Mouse (Mus musculus) midbrain, embryonic 10.5 days (tissue): Measurements from ENCODE around the gene Tmcc2. TPM values are rescaled to one million over a fixed set of nuclear protein-coding genes. Genes with fewer than 3 reads are reported as not detected.

ENCODE experiments used
- DNase-seq: peaks from one replicate; pipeline ENCODE4 v3.0.0-alpha.2; 2017; ENCODE audit warnings: low spot score
- H3K27ac ChIP-seq: fragments of 300-500 bp; sonication (generic); replicated peaks from 2 replicates; pipeline ENCODE4 v1.5.1; 2016; ENCODE audit warnings: mild to moderate bottlenecking
- H3K27me3 ChIP-seq: fragments of 300-500 bp; sonication (generic); 2 replicates; pipeline ENCODE4 v1.6.1; 2016; ENCODE audit warnings: low read depth, mild to moderate bottlenecking; ENCODE audit not compliant: poor library complexity, severe bottlenecking
- H3K36me3 ChIP-seq: fragments of 300-500 bp; sonication (generic); 2 replicates; pipeline ENCODE4 v1.6.1; 2016; ENCODE audit warnings: mild to moderate bottlenecking, moderate library complexity
- H3K4me1 ChIP-seq: fragments of 300-500 bp; sonication (generic); 2 replicates; pipeline ENCODE4 v1.6.1; 2016
- H3K4me3 ChIP-seq: fragments of 300-500 bp; sonication (generic); 2 replicates; pipeline ENCODE4 v1.5.1; 2016; ENCODE audit warnings: mild to moderate bottlenecking, moderate library complexity
- H3K9me3 ChIP-seq: fragments of 300-500 bp; sonication (generic); replicated peaks from 2 replicates; pipeline ENCODE4 v1.6.1; 2016; ENCODE audit warnings: mild to moderate bottlenecking
- WGBS: fragments of 180-500 bp; shearing (Covaris S2); methylation state at CpG from one replicate; pipeline ENCODE4 v1.1.7; 2016; 5-methylcytosine and 5-hydroxymethylcytosine counted together
- polyA plus RNA-seq: library from polyadenylated mRNA; unstranded; fragments of >200 nt; fragmentation: Nextera tagmentation; extraction: Ambion mirVana; gene quantifications from 2 replicates; pipeline ENCODE4 v1.2.1, GENCODE M21; 2016

The Tmcc2 gene
- polyA plus RNA-seq, result 9.6 and 13.3 TPM in 2 replicates

GRCm38 (mm10) chr1:132390691-132391579 lies at the start of gene Tmcc2:
Tmcc2 (minus strand) TSS chr1:132391281.
- Histone ChIP-seq H3K27ac (peak within 1 kb of the TSS; percentile 98), H3K27me3 (0 out of 2 replicates have a peak, but pooled peaks cover 6% of the 10 kb centered on the region), H3K9me3 (no peaks in the 10 kb centered on the region), H3K4me3 (peak within 1 kb of the TSS; percentile 85), H3K4me1 (peaks cover 57% of the 10 kb centered on the region), H3K36me3 (no peaks in the 10 kb centered on the region; the same call in 1 of the 2 replicates)
- peak; percentile 63 for DNase-seq
- under 1% methylated on average over 50 of the region's 50 CpGs for WGBS

DNA sequence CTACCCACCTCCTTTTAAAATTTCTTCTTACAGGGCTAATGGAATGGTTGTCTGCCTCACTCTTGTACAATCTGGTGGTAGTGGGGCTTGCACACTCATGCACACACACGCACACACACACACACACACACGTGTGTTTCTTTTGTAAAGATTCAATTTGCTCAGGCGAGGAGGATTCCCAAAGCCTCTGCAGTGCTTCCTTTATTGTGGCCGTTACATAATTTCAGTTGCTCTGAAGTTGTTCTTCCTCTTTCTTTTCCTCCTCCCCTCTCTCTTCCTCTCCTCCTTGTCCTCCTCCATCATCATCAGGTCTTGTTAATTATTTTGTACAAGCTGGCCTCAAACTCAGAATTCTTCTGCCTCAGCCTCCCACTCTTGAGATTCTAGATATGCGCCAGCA lies 46.3 kb upstream of the Tmcc2 start:
- peaks cover 54% of the 10 kb centered on the region for H3K36me3 ChIP-seq
- whole genome bisulfite sequencing, result 89% methylated on average over 5 of the region's 5 CpGs

DNA sequence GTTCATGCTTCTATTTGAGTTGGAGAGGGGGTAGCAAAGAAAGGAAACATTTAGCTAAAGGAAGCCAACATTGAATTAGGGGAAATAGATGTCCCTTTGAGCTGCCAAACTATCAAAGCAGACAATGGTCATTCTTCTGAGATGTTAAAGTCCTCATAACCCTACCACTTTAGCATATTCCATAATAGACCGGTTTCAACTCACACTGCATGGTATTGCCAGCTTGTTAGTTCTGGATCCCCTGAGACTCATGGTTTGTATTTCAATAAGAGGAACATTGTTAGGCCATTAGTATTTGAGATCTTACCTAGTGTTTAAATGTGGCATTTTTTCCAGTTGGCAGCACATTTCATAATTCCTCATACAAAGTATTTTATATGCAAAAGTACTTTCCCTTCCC lies 45.9 kb upstream of the Tmcc2 start:
- H3K27me3 ChIP-seq, result no peaks in the 10 kb centered on the region
- peaks cover 4% of the 10 kb centered on the region for H3K4me1 ChIP-seq
- peaks cover 50% of the 10 kb centered on the region for H3K36me3 ChIP-seq
- WGBS, result 90% methylated on average over 1 of the region's 1 CpGs
- H3K4me3 ChIP-seq, result no peak overlapping the region
- DNase-seq, result no peak
- H3K9me3 ChIP-seq, result peaks cover 5% of the 10 kb centered on the region; the same call in 1 of the 2 replicates
- H3K27ac ChIP-seq, result no peak overlapping the region

More for the DNA sequence above, 46.3 kb upstream of the Tmcc2 start:
- H3K4me1 ChIP-seq, result peaks cover 4% of the 10 kb centered on the region
- DNase-seq, result no peak
- peaks cover 5% of the 10 kb centered on the region; the same call in 1 of the 2 replicates for H3K9me3 ChIP-seq
- no peak overlapping the region for H3K4me3 ChIP-seq
- no peak overlapping the region for H3K27ac ChIP-seq
- no peaks in the 10 kb centered on the region for H3K27me3 ChIP-seq

GRCm38 (mm10) chr1:132436320-132436958 lies 45.4 kb upstream of the Tmcc2 start:
- Histone ChIP-seq H3K36me3 (peaks cover 45% of the 10 kb centered on the region), H3K9me3 (peaks cover 5% of the 10 kb centered on the region; the same call in 1 of the 2 replicates), H3K27ac (no peak overlapping the region), H3K27me3 (no peaks in the 10 kb centered on the region), H3K4me1 (peaks cover 4% of the 10 kb centered on the region), H3K4me3 (no peak overlapping the region)
- 80% methylated on average over 4 of the region's 4 CpGs for WGBS
- no peak for DNase-seq

- H3K27ac ChIP-seq, result no peak overlapping the region
- 92% methylated on average over 12 of the region's 12 CpGs for WGBS
- no peaks in the 10 kb centered on the region for H3K27me3 ChIP-seq
- peaks cover 20% of the 10 kb centered on the region for H3K36me3 ChIP-seq
- no peaks in the 10 kb centered on the region for H3K9me3 ChIP-seq
- DNase-seq, result no peak
- H3K4me3 ChIP-seq, result no peak overlapping the region
- peaks cover 12% of the 10 kb centered on the region for H3K4me1 ChIP-seq
Observed at GRCm38 (mm10) chr1:132434032-132434431, 43.0 kb upstream of the Tmcc2 start.

GRCm38 (mm10) chr1:132433349-132433748 lies 42.3 kb upstream of the Tmcc2 start:
- Histone ChIP-seq H3K4me1 (peaks cover 12% of the 10 kb centered on the region), H3K27me3 (no peaks in the 10 kb centered on the region), H3K4me3 (no peak overlapping the region), H3K9me3 (no peaks in the 10 kb centered on the region), H3K36me3 (peaks cover 20% of the 10 kb centered on the region), H3K27ac (no peak overlapping the region)
- DNase-seq, result no peak
- 88% methylated on average over 5 of the region's 5 CpGs for WGBS

- no peak for DNase-seq
- 89% methylated on average over 9 of the region's 9 CpGs for WGBS
Observed at GRCm38 (mm10) chr1:132431716-132432115, 40.6 kb upstream of the Tmcc2 start.

DNA sequence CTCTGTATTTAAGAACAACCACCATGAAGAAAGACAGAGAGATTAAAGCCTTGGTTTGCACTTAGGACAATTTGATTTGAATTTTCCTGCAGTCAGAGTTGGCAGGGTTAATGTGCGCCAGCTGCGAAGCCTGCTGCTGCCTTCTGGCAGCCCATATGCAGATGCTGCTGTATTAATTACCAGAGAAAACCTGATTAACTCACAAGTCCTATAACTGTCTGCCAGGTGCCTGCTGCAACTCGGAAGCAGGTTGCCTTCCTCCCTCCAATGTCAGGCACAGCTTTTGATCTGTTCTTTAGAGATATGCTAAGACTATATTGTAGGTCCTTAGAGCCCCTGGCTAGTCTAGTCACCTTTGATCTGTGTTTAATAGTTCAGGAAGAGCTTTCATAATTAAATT lies 39.7 kb upstream of the Tmcc2 start:
- H3K4me1 ChIP-seq, result peaks cover 8% of the 10 kb centered on the region; the same call in 1 of the 2 replicates
- no peak overlapping the region for H3K4me3 ChIP-seq
- H3K9me3 ChIP-seq, result no peaks in the 10 kb centered on the region
- H3K27ac ChIP-seq, result no peak overlapping the region
- no peaks in the 10 kb centered on the region for H3K27me3 ChIP-seq
- WGBS, result 77% methylated on average over 3 of the region's 3 CpGs
- DNase-seq, result no peak
- H3K36me3 ChIP-seq, result peaks cover 14% of the 10 kb centered on the region

More at GRCm38 (mm10) chr1:132431716-132432115, 40.6 kb upstream of the Tmcc2 start:
- Histone ChIP-seq H3K9me3 (no peaks in the 10 kb centered on the region), H3K4me3 (no peak overlapping the region), H3K36me3 (peaks cover 16% of the 10 kb centered on the region), H3K4me1 (peaks cover 11% of the 10 kb centered on the region), H3K27me3 (no peaks in the 10 kb centered on the region), H3K27ac (no peak overlapping the region)

DNA sequence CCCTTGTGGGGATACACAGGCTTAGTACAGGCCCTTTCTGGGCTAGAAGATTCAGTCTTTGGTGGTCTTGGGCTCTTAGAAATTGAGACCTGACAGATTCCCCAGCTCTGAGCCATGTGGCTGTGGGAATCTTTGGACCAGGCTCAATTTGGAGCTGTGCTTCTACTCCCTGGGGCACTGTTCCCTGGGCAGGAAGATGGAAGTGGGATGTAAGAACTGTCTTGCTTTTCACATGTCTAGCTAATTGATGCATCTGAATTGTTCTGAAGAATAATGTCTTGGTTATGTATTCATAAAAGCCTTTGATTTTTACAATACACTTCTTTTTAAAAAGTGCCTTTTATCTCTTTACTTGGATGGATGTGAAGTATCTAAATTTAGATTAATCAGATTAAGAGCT lies 34.5 kb upstream of the Tmcc2 start:
- no peaks in the 10 kb centered on the region for H3K27me3 ChIP-seq

GRCm38 (mm10) chr1:132422912-132423696 lies 32.0 kb upstream of the Tmcc2 start:
- Histone ChIP-seq H3K27ac (no peak overlapping the region), H3K4me1 (peaks cover 40% of the 10 kb centered on the region), H3K4me3 (no peak overlapping the region), H3K27me3 (no peaks in the 10 kb centered on the region), H3K36me3 (peaks cover 8% of the 10 kb centered on the region), H3K9me3 (no peaks in the 10 kb centered on the region)
- no peak for DNase-seq
- 94% methylated on average over 5 of the region's 5 CpGs for WGBS

More for the DNA sequence above, 34.5 kb upstream of the Tmcc2 start:
- no peak overlapping the region for H3K27ac ChIP-seq
- peaks cover 8% of the 10 kb centered on the region for H3K36me3 ChIP-seq
- H3K9me3 ChIP-seq, result no peaks in the 10 kb centered on the region
- no peak for DNase-seq
- peaks cover 19% of the 10 kb centered on the region for H3K4me1 ChIP-seq
- no peak overlapping the region for H3K4me3 ChIP-seq

- Histone ChIP-seq H3K9me3 (no peaks in the 10 kb centered on the region), H3K4me3 (no peak overlapping the region)
- 88% methylated on average over 7 of the region's 7 CpGs for WGBS
Observed at GRCm38 (mm10) chr1:132420662-132421061, 29.6 kb upstream of the Tmcc2 start.

DNA sequence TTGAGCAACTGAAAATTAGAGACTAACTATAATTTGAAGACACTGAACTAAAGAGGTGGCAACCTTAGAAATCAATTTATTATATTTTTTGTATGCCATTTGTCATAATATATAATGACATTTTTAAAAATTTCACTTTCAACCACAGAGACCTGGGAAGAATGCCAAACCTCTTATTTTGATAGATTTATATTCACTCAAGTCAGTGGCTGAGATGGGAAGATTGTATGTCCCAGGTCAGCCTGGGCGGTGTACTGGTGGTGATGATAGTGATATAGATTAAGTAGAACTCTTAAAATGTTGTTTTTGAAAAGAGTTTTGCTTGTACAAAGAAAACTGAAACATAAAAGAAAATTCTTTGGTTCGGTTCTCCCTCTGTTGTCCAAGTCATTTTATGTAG lies 29.1 kb upstream of the Tmcc2 start:
- Histone ChIP-seq H3K4me3 (no peak overlapping the region), H3K36me3 (peaks cover 8% of the 10 kb centered on the region), H3K27me3 (no peaks in the 10 kb centered on the region), H3K27ac (no peak overlapping the region), H3K4me1 (peaks cover 50% of the 10 kb centered on the region), H3K9me3 (no peaks in the 10 kb centered on the region)
- DNase-seq, result no peak
- WGBS, result 83% methylated on average over 2 of the region's 2 CpGs

More at GRCm38 (mm10) chr1:132420662-132421061, 29.6 kb upstream of the Tmcc2 start:
- no peaks in the 10 kb centered on the region for H3K27me3 ChIP-seq
- H3K27ac ChIP-seq, result no peak overlapping the region
- peaks cover 55% of the 10 kb centered on the region for H3K4me1 ChIP-seq
- no peak for DNase-seq
- H3K36me3 ChIP-seq, result peaks cover 8% of the 10 kb centered on the region
